Mouse (Mus musculus) myocyte (in vitro differentiated cells): ENCODE measurements around the gene Pcsk4. TPM values are rescaled to one million over a fixed set of nuclear protein-coding genes. Genes with fewer than 3 reads are reported as not detected.

Experiments
- H3K27me3 ChIP-seq: one replicate; pipeline ENCODE4 v1.6.1; 2011; ENCODE audit not compliant: control insufficient read depth, insufficient read depth, insufficient read length
- H3K36me3 ChIP-seq: one replicate; pipeline ENCODE4 v1.6.1; 2011; ENCODE audit not compliant: control insufficient read depth, insufficient read depth
- H3K4me2 ChIP-seq: one replicate; pipeline ENCODE4 v1.6.1; 2011; ENCODE audit warnings: low read depth, control low read depth
- H3K4me3 ChIP-seq: one replicate; pipeline ENCODE4 v1.5.1; 2011; ENCODE audit warnings: mild to moderate bottlenecking, control low read depth, moderate library complexity
- H3K79me2 ChIP-seq: one replicate; pipeline ENCODE4 v1.6.1; 2011; ENCODE audit not compliant: control insufficient read depth, insufficient read depth
- H3ac ChIP-seq: one replicate; pipeline ENCODE4 v1.6.1; 2011; ENCODE audit not compliant: control insufficient read depth, insufficient read length
- CEBPB ChIP-seq: IDR thresholded peaks from 2 replicates; pipeline ENCODE4 v1.6.1; 2011; ENCODE audit warnings: mild to moderate bottlenecking, moderate library complexity; ENCODE audit not compliant: poor library complexity, insufficient read depth, severe bottlenecking
- E2F4 ChIP-seq: IDR thresholded peaks from one replicate; pipeline ENCODE4 v1.6.1; 2011; ENCODE audit warnings: mild to moderate bottlenecking, control low read depth, moderate library complexity; ENCODE audit not compliant: insufficient read depth
- MAX ChIP-seq: IDR thresholded peaks from one replicate; pipeline ENCODE4 v1.6.1; 2011; ENCODE audit warnings: low read depth, mild to moderate bottlenecking, control low read depth
- MYOD1 ChIP-seq, 3 experiments: IDR thresholded peaks; one replicate each; pipeline ENCODE4 v1.6.1; 2011; ENCODE audit warnings: control low read depth in 2 of 3, low read depth in 2 of 3, mild to moderate bottlenecking in 2 of 3, moderate library complexity in 1 of 3; ENCODE audit not compliant: insufficient read length in 2 of 3, control insufficient read depth in 1 of 3
- MYOG ChIP-seq, 3 experiments: IDR thresholded peaks; one replicate each; pipeline ENCODE4 v1.6.1; 2011; ENCODE audit warnings: control low read depth in 2 of 3, low read depth in 2 of 3, mild to moderate bottlenecking in 2 of 3; ENCODE audit not compliant: insufficient read length in 2 of 3, control insufficient read depth in 1 of 3, insufficient read depth in 1 of 3
- POLR2A ChIP-seq: IDR thresholded peaks from one replicate; pipeline ENCODE4 v1.6.1; 2011; ENCODE audit warnings: low read depth, mild to moderate bottlenecking, control low read depth, moderate library complexity; ENCODE audit not compliant: insufficient read length
- POLR2AphosphoS2 ChIP-seq: IDR thresholded peaks from one replicate; pipeline ENCODE4 v1.6.1; 2011; ENCODE audit warnings: low read depth, control low read depth; ENCODE audit not compliant: insufficient read length
- REST ChIP-seq: IDR thresholded peaks from one replicate; pipeline ENCODE4 v1.6.1; 2011; ENCODE audit warnings: mild to moderate bottlenecking, control low read depth, moderate library complexity; ENCODE audit not compliant: insufficient read depth, insufficient read length
- SRF ChIP-seq: IDR thresholded peaks from one replicate; pipeline ENCODE4 v1.6.1; 2011; ENCODE audit warnings: low read depth; ENCODE audit not compliant: control insufficient read depth, insufficient read length
- TCF12 ChIP-seq: IDR thresholded peaks from one replicate; pipeline ENCODE4 v1.6.1; 2011; ENCODE audit warnings: mild to moderate bottlenecking, control low read depth; ENCODE audit not compliant: poor library complexity, insufficient read depth, severe bottlenecking
- TCF3 ChIP-seq: IDR thresholded peaks from one replicate; pipeline ENCODE4 v1.6.1; 2011; ENCODE audit warnings: low read depth, control low read depth; ENCODE audit not compliant: insufficient read length
- polyA plus RNA-seq: library from polyadenylated mRNA; unstranded; fragments of >200 nt; fragmentation: generic; extraction: Trizol; gene quantifications from one replicate; pipeline ENCODE4 v1.2.1, GENCODE M21; 2012; ENCODE audit warnings: missing spikeins

Pcsk4 gene
- 2.1 TPM for polyA plus RNA-seq

DNA sequence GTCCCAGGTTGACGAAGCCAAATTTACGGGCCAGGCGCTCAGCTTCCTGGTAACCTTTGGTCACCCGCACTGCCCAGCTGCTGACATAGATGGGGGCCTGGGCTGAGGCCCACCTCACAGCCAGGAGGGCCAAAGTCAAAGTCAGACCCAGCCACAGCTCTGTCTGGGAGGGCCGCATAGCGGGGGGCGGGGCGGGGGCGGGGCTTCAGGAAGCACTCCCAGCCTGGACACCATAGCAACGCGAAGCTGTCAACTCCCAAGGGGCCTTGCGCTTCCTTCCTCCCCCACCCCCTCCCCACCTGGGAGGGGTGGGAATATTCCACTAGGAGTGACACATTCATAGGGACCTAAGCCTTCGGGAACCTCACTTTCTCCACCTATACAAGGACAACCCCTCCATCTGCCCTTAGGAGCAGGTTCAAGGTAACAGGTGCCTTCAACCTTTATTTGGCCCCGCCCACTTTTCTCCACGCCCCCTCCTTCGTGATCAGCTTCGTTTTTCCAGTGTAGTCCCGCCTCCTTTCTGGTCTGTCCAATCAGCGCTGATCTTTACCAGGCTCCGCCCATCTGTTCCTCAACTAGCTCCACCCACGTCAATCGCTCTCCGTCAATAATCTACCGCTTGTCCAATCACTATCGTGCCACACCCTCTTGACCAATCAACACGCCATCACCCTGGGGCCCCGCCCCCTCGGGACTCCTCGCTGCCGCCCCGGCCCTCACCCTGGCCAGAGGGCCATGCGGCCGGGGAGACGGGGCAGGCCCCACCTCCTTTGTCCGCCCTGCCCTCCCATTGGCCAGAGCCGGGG lies at the start of gene Pcsk4, which contains the start of gene Reep6:
Gene Pcsk4 (minus strand): TSS at position 226 of the 809 bp plus-strand sequence.
Gene Reep6 (plus strand): TSS at position 681 of the 809 bp plus-strand sequence.
- no peaks in the 10 kb centered on the region for H3K36me3 ChIP-seq
- no peaks in the 10 kb centered on the region for H3K27me3 ChIP-seq
- TF ChIP-seq SRF (peak; percentile 18), TCF3 (no peak)
- H3ac ChIP-seq: peak within 1 kb of the TSS; percentile 12
- H3K4me3 ChIP-seq: peak within 1 kb of the TSS; percentile 24
- no peaks in the 10 kb centered on the region for H3K79me2 ChIP-seq
- H3K4me2 ChIP-seq: peak within 1 kb of the TSS; percentile 98

DNA sequence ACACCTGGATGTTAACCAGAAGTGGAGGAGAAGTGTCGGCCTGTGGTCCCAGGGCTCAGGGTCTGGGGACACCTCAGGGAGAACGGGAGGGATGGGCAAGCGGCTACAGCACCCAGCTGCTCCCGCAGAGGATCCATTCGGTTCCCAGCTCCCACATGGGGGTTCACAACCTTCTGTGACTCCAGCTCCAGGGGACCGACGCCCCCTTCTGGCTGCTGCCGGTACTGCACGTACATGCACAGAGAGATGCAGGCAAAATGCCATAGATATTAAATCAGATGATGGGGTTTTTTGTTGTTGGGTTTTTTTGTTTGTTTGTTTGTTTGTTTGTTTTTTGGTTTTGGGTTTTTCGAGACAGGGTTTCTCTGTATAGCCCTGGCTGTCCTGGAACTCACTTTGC lies 48.4 kb upstream of the Pcsk4 start:
- TF ChIP-seq MYOD1 (IDR thresholded peaks at IDR 0.05; ENCODE audit: control insufficient read depth in 1 of 3, insufficient read length in 2 of 3, low read depth in 2 of 3): no peak
- TF ChIP-seq CEBPB: no peak
- TF ChIP-seq REST: no peak
- no peak for TF ChIP-seq POLR2AphosphoS2
- TF ChIP-seq MYOG (IDR thresholded peaks at IDR 0.05; ENCODE audit: control insufficient read depth in 1 of 3, insufficient read depth in 1 of 3, insufficient read length in 2 of 3, low read depth in 2 of 3): no peak
- TF ChIP-seq TCF12: no peak
- TF ChIP-seq TCF3: no peak
- no peak for TF ChIP-seq E2F4
- no peak for TF ChIP-seq SRF

DNA sequence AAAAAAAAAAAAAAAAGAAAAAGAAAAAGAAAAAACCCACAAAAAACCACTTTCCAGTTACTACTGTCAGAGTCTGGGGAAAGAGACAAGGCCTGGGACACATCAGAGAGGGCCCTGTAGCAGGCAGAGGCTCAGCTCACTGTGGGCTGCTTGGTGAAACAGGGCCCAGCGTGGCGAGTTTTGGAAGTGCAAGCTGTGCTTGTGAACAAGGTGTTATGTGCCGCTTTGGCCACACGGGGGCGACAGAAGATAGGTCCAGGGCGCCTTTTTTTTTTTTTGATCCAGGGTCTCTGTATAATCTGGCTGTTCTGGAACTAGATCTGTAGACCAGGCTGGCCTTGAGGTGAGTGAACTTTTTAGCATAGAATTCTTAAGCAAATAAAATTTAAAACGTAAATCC lies 46.9 kb upstream of the Pcsk4 start:
- H3K36me3 ChIP-seq: peaks cover 4% of the 10 kb centered on the region
- no peaks in the 10 kb centered on the region for H3K27me3 ChIP-seq
- H3ac ChIP-seq: no peak overlapping the region
- no peaks in the 10 kb centered on the region for H3K79me2 ChIP-seq
- no peak overlapping the region for H3K4me2 ChIP-seq
- TF ChIP-seq E2F4: no peak
- TF ChIP-seq REST: no peak
- TF ChIP-seq MAX: no peak
- no peak overlapping the region for H3K4me3 ChIP-seq

More for the DNA sequence above, 48.4 kb upstream of the Pcsk4 start:
- Histone ChIP-seq H3K79me2 (peaks cover 7% of the 10 kb centered on the region), H3K27me3 (no peaks in the 10 kb centered on the region), H3K36me3 (peaks cover 4% of the 10 kb centered on the region), H3K4me2 (no peak overlapping the region), H3ac (no peak overlapping the region), H3K4me3 (no peak overlapping the region)

DNA sequence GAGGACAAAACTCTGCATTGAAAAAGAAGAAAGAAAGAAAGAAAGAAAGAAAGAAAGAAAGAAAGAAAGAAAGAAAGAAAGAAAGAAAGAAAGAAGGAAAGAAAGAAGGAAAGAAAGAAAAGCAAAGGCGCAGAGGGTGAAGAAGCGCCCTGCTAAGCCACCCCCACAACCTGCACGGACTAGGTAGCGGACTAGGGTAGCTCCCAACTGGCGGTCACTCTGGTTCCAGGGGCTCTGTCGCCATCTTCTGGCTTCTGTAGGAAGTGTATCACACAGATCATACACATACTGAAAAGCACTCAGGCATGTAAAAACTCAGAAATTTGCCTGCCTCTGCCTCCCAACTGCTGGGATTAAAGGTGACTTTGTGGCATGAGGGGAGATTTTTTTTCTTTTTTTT lies 44.8 kb upstream of the Pcsk4 start:
- no peaks in the 10 kb centered on the region for H3K36me3 ChIP-seq
- H3K4me2 ChIP-seq: no peak overlapping the region
- no peak for TF ChIP-seq REST
- TF ChIP-seq TCF3: no peak
- TF ChIP-seq POLR2A: no peak
- no peak for TF ChIP-seq E2F4
- no peak for TF ChIP-seq MYOG (IDR thresholded peaks at IDR 0.05; ENCODE audit: control insufficient read depth in 1 of 3, insufficient read depth in 1 of 3, insufficient read length in 2 of 3, low read depth in 2 of 3)
- TF ChIP-seq MAX: no peak
- no peak for TF ChIP-seq MYOD1 (IDR thresholded peaks at IDR 0.05; ENCODE audit: control insufficient read depth in 1 of 3, insufficient read length in 2 of 3, low read depth in 2 of 3)
- no peak for TF ChIP-seq POLR2AphosphoS2
- no peak for TF ChIP-seq SRF
- no peaks in the 10 kb centered on the region for H3K79me2 ChIP-seq
- no peak overlapping the region for H3K4me3 ChIP-seq
- H3ac ChIP-seq: no peak overlapping the region
- H3K27me3 ChIP-seq: no peaks in the 10 kb centered on the region

DNA sequence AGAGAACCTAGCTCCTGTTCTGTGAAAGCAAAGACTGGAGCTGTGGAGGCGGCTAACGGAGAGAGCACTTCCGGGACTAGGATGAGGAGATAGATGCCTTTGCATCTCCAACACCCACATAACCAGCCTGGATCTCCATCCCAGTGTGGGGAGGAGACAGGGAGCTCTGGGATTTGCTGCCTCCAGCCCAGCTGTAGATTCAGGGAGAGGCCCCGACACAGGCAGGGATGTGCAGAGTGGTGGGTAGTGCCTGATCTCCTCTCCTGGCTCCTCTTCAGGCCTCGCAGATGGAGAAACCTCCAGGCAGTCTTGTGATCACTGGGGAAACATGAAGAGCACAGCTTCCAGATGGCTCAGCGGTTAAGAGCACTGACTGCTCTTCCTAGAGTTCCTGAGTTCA lies 43.4 kb upstream of the Pcsk4 start:
- Histone ChIP-seq H3K36me3 (no peaks in the 10 kb centered on the region), H3K4me3 (no peak overlapping the region), H3K4me2 (no peak overlapping the region), H3K79me2 (no peaks in the 10 kb centered on the region), H3ac (no peak overlapping the region), H3K27me3 (no peaks in the 10 kb centered on the region)
- TF ChIP-seq MYOD1 (IDR thresholded peaks at IDR 0.05; ENCODE audit: control insufficient read depth in 1 of 3, insufficient read length in 2 of 3, low read depth in 2 of 3) (no peak), MYOG (IDR thresholded peaks at IDR 0.05; ENCODE audit: control insufficient read depth in 1 of 3, insufficient read depth in 1 of 3, insufficient read length in 2 of 3, low read depth in 2 of 3) (no peak)

DNA sequence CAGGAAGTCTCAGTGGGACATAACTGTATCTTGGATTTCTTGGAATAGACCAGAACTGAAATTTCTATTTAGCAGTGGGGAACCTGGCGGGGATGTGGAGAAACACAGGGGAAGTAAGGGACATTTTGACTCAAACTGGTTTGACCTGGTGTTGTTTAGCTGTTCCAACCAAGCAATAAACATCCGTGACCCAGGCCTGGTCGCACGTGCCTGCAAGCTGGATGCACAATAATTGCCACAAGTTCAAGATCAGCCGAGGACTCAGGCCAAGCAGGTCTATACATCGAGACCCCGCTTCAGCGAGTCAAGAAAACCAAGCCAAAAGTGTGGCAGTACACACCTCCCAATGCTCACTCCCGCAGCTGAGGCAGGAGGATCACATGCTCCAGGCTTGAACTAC lies 42.7 kb upstream of the Pcsk4 start:
- no peak overlapping the region for H3K4me3 ChIP-seq
- no peaks in the 10 kb centered on the region for H3K36me3 ChIP-seq
- H3K4me2 ChIP-seq: peak overlapping the region; percentile 18

More for the DNA sequence above, 42.7 kb upstream of the Pcsk4 start:
- H3K79me2 ChIP-seq: no peaks in the 10 kb centered on the region
- no peak overlapping the region for H3ac ChIP-seq
- H3K27me3 ChIP-seq: no peaks in the 10 kb centered on the region
- TF ChIP-seq TCF3 (no peak), MYOD1 (IDR thresholded peaks at IDR 0.05; ENCODE audit: control insufficient read depth in 1 of 3, insufficient read length in 2 of 3, low read depth in 2 of 3) (no peak)
